Mouse (Mus musculus) embryonic facial prominence, embryonic 13.5 days (tissue): ENCODE measurements around the gene Arid1b. TPM values are rescaled to one million over a fixed set of nuclear protein-coding genes. Genes with fewer than 3 reads are reported as not detected.
"Not testable (repeated sequence)": the region's sequence is repeated elsewhere in the genome, so short reads cannot be mapped to it uniquely, and the experiment has no call there.

Experiments used
- ATAC-seq: fragments of 200-750 bp; cut with Nextera tagmentation; 2 replicates; pipeline ENCODE4 v1.8.0; 2017; ENCODE audit warnings: low read depth; ENCODE audit not compliant: insufficient number of reproducible peaks, insufficient read depth, low FRiP score, low TSS enrichment
- H3K27ac ChIP-seq: fragments of 300-500 bp; sonication (generic); 2 replicates; pipeline ENCODE4 v1.5.1; 2015; ENCODE audit warnings: moderate library complexity, mild to moderate bottlenecking, inconsistent platforms
- H3K27me3 ChIP-seq: fragments of 300-500 bp; sonication (generic); 2 replicates; pipeline ENCODE4 v1.6.1; 2015; ENCODE audit warnings: mild to moderate bottlenecking, inconsistent platforms
- H3K36me3 ChIP-seq: fragments of 300-500 bp; sonication (generic); 2 replicates; pipeline ENCODE4 v1.6.1; 2015; ENCODE audit warnings: mild to moderate bottlenecking, inconsistent platforms
- H3K4me1 ChIP-seq: fragments of 300-500 bp; sonication (generic); 2 replicates; pipeline ENCODE4 v1.6.1; 2015; ENCODE audit warnings: inconsistent platforms
- H3K4me2 ChIP-seq: fragments of 300-500 bp; sonication (generic); 2 replicates; pipeline ENCODE4 v1.6.1; 2015; ENCODE audit warnings: moderate library complexity, mild to moderate bottlenecking, inconsistent platforms
- H3K4me3 ChIP-seq: fragments of 300-500 bp; sonication (generic); 2 replicates; pipeline ENCODE4 v1.5.1; 2015; ENCODE audit warnings: mild to moderate bottlenecking, inconsistent platforms
- H3K9ac ChIP-seq: fragments of 300-500 bp; sonication (generic); 2 replicates; pipeline ENCODE4 v1.6.1; 2015; ENCODE audit warnings: mild to moderate bottlenecking, inconsistent platforms
- H3K9me3 ChIP-seq: fragments of 300-500 bp; sonication (generic); 2 replicates; pipeline ENCODE4 v1.6.1; 2016; ENCODE audit warnings: inconsistent platforms
- WGBS: fragments of 180-500 bp; shearing (Covaris S2); methylation state at CpG from one replicate; pipeline ENCODE4 v1.1.7; 2015; ENCODE audit warnings: mixed read lengths; 5-methylcytosine and 5-hydroxymethylcytosine counted together
- polyA plus RNA-seq: library from polyadenylated mRNA; unstranded; fragments of >200 nt; fragmentation: Nextera tagmentation; extraction: Ambion mirVana; gene quantifications from 2 replicates; pipeline ENCODE4 v1.2.1, GENCODE M21; 2015

Gene Arid1b
- polyA plus RNA-seq, 1 experiment from 2014 or later = 13.0 TPM

DNA sequence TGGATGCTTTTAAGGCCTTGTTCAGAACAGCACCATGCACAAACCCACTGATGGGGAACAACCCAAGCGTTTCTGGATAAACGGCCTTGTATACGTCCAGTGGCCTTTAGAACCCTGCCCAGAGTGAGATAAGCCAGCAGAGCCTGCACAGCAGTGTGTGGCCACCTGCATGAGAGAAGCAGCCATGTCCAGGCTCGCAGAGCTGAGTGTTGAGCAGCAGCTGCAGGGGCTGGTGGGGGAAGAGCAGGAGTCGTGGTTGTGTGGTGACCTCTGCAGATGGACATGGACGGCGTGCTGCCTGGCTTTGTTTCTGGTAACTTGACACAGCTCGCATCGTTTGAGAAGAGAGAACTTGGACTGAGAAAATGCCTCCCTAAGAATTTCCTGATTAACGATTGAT lies 97.8 kb downstream of the Arid1b start:
- H3K27ac ChIP-seq = no peak overlapping the region; the same call in 1 of the 2 replicates
- no peak overlapping the region for H3K9ac ChIP-seq
- H3K4me3 ChIP-seq = no peak overlapping the region
- H3K27me3 ChIP-seq = no peaks in the 10 kb centered on the region
- H3K36me3 ChIP-seq = peaks cover 11% of the 10 kb centered on the region; the same call in 1 of the 2 replicates
- no peaks in the 10 kb centered on the region for H3K9me3 ChIP-seq
- 64% methylated on average over 10 of the region's 10 CpGs for WGBS
- no peak for ATAC-seq
- peaks cover 44% of the 10 kb centered on the region for H3K4me1 ChIP-seq
- H3K4me2 ChIP-seq = no peak overlapping the region

- not testable (repeated sequence) for H3K27ac ChIP-seq
- peaks cover 47% of the 10 kb centered on the region for H3K4me1 ChIP-seq
These were observed 99.2 kb downstream of the Arid1b start for GRCm38 (mm10) chr17:5093343-5093742.

GRCm38 (mm10) chr17:5094636-5095035 lies 100.5 kb downstream of the Arid1b start:
- no peaks in the 10 kb centered on the region for H3K27me3 ChIP-seq
- H3K9me3 ChIP-seq = no peaks in the 10 kb centered on the region
- no peak overlapping the region for H3K9ac ChIP-seq
- H3K36me3 ChIP-seq = peaks cover 18% of the 10 kb centered on the region
- no peak for ATAC-seq
- no peak overlapping the region for H3K4me2 ChIP-seq
- 88% methylated on average over 5 of the region's 5 CpGs for WGBS
- H3K4me1 ChIP-seq = peaks cover 39% of the 10 kb centered on the region
- no peak overlapping the region for H3K4me3 ChIP-seq
- no peak overlapping the region for H3K27ac ChIP-seq

More at GRCm38 (mm10) chr17:5093343-5093742, 99.2 kb downstream of the Arid1b start:
- not testable (repeated sequence) for H3K27me3 ChIP-seq, H3K9me3 ChIP-seq, H3K4me2 ChIP-seq, ATAC-seq, H3K9ac ChIP-seq, H3K4me3 ChIP-seq
- WGBS = 73% methylated on average over 2 of the region's 2 CpGs
- H3K36me3 ChIP-seq = peaks cover 16% of the 10 kb centered on the region

DNA sequence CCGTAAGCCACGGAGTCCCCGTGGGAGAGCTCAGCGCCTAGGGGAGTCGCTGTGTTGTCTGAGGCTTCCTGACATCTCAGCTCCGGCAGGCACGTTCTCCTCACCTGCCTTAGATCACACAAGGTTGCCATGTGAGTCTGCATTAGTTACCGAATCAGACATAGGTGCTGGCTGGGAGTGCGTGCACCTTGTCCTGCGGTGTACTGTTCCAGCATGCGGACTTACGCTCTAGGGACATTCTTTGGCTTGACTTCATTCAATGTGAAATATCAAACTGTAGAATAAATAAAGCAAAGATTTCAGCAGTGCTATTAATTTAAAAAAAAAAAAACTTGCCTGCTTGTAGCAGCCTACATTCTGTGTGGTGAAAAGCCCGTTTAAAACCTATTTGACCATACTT lies 101.6 kb downstream of the Arid1b start:
- peaks cover 36% of the 10 kb centered on the region for H3K4me1 ChIP-seq
- ATAC-seq = no peak
- 76% methylated on average over 13 of the region's 13 CpGs for WGBS

GRCm38 (mm10) chr17:5097046-5097445 lies 102.9 kb downstream of the Arid1b start:
- H3K4me1 ChIP-seq = peaks cover 39% of the 10 kb centered on the region
- no peak for ATAC-seq

More for the DNA sequence above, 101.6 kb downstream of the Arid1b start:
- Histone ChIP-seq H3K4me3 (no peak overlapping the region), H3K4me2 (no peak overlapping the region), H3K36me3 (peaks cover 18% of the 10 kb centered on the region), H3K9ac (no peak overlapping the region), H3K27me3 (no peaks in the 10 kb centered on the region), H3K9me3 (no peaks in the 10 kb centered on the region), H3K27ac (no peak overlapping the region)

GRCm38 (mm10) chr17:5097545-5098475 lies 103.7 kb downstream of the Arid1b start:
- no peak overlapping the region for H3K4me2 ChIP-seq
- H3K9ac ChIP-seq = 0 out of 2 replicates have a peak overlapping the region, but pooled peaks have one; percentile 46
- H3K4me3 ChIP-seq = no peak overlapping the region
- H3K27me3 ChIP-seq = no peaks in the 10 kb centered on the region
- peaks cover 34% of the 10 kb centered on the region for H3K4me1 ChIP-seq
- no peak overlapping the region for H3K27ac ChIP-seq
- 65% methylated on average over 21 of the region's 21 CpGs for whole genome bisulfite sequencing
- no peak for ATAC-seq
- peaks cover 8% of the 10 kb centered on the region for H3K36me3 ChIP-seq
- no peaks in the 10 kb centered on the region for H3K9me3 ChIP-seq

More at GRCm38 (mm10) chr17:5097046-5097445, 102.9 kb downstream of the Arid1b start:
- Histone ChIP-seq H3K9me3 (no peaks in the 10 kb centered on the region), H3K36me3 (peaks cover 12% of the 10 kb centered on the region), H3K9ac (no peak overlapping the region), H3K27me3 (no peaks in the 10 kb centered on the region), H3K4me2 (no peak overlapping the region), H3K4me3 (no peak overlapping the region), H3K27ac (no peak overlapping the region)
- WGBS = 88% methylated on average over 4 of the region's 4 CpGs

- 67% methylated on average over 7 of the region's 7 CpGs for WGBS
These were observed 104.6 kb downstream of the Arid1b start for GRCm38 (mm10) chr17:5098727-5099126.

DNA sequence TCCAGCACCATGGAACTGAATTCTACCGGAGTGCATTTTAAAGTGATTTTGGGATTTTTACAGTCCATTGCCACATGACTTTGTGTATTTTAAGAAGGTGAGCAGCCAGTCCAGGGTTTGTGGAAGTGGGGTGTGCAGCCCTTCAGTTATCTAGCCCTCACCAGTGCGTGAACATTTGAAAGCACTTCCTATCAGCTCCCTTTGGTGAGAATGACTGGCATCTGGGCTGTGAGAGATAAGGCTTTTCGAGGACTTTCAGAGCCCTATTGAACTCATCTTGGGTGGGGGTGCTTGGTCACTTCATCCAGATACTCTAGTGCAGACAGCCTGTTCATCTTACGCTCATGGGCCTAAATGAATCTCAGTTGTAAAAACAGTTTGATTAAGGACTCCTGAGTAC lies 105.1 kb downstream of the Arid1b start:
- Histone ChIP-seq H3K4me2 (no peak overlapping the region), H3K27me3 (no peaks in the 10 kb centered on the region), H3K4me3 (no peak overlapping the region), H3K4me1 (peaks cover 35% of the 10 kb centered on the region), H3K9me3 (no peaks in the 10 kb centered on the region), H3K9ac (no peak overlapping the region), H3K27ac (no peak overlapping the region), H3K36me3 (peaks cover 8% of the 10 kb centered on the region)
- 61% methylated on average over 4 of the region's 4 CpGs for WGBS
- no peak for ATAC-seq

More at GRCm38 (mm10) chr17:5098727-5099126, 104.6 kb downstream of the Arid1b start:
- H3K36me3 ChIP-seq = peaks cover 8% of the 10 kb centered on the region
- no peak overlapping the region for H3K27ac ChIP-seq
- H3K4me2 ChIP-seq = no peak overlapping the region
- H3K4me1 ChIP-seq = peaks cover 31% of the 10 kb centered on the region
- no peak overlapping the region for H3K9ac ChIP-seq
- H3K27me3 ChIP-seq = no peaks in the 10 kb centered on the region
- ATAC-seq = no peak
- H3K4me3 ChIP-seq = no peak overlapping the region
- H3K9me3 ChIP-seq = no peaks in the 10 kb centered on the region

GRCm38 (mm10) chr17:5101157-5101556 lies 107.0 kb downstream of the Arid1b start:
- no peak overlapping the region for H3K9ac ChIP-seq
- no peaks in the 10 kb centered on the region for H3K9me3 ChIP-seq
- no peak for ATAC-seq
- peak overlapping the region; percentile 45 for H3K27ac ChIP-seq
- no peaks in the 10 kb centered on the region for H3K27me3 ChIP-seq
- no peak overlapping the region for H3K4me2 ChIP-seq
- peaks cover 45% of the 10 kb centered on the region for H3K4me1 ChIP-seq
- WGBS = 65% methylated on average over 8 of the region's 8 CpGs
- H3K36me3 ChIP-seq = peaks cover 8% of the 10 kb centered on the region
- H3K4me3 ChIP-seq = no peak overlapping the region

DNA sequence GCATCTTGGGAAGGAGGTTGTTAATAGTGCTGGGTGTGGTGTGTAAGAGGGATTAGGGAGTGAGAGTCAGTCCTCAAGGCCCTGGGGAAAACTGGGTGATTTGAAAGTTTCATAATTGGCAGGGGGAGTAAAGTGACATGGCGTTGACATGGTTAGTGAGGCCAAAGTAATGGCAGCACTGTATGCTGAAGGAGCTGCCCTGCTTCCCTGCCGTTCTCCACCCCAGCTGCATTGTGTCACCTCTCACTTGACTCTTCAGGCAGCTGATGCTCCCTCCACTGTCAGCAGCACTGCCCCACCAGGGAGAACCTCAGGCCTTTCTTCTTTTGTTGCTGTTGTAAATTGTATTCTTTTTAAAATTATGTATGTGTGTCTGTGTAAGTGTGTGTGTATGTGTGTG lies 107.8 kb downstream of the Arid1b start:
- H3K9ac ChIP-seq = 0 out of 2 replicates have a peak overlapping the region, but pooled peaks have one; percentile 32
- no peaks in the 10 kb centered on the region for H3K27me3 ChIP-seq
- H3K36me3 ChIP-seq = peaks cover 8% of the 10 kb centered on the region
- H3K4me3 ChIP-seq = no peak overlapping the region
- H3K9me3 ChIP-seq = no peaks in the 10 kb centered on the region
- H3K27ac ChIP-seq = no peak overlapping the region
- H3K4me1 ChIP-seq = peaks cover 52% of the 10 kb centered on the region
- WGBS = 51% methylated on average over 2 of the region's 2 CpGs
- H3K4me2 ChIP-seq = no peak overlapping the region
- ATAC-seq = no peak

GRCm38 (mm10) chr17:5105746-5106145 lies 111.6 kb downstream of the Arid1b start:
- WGBS = 75% methylated on average over 6 of the region's 6 CpGs

More at GRCm38 (mm10) chr17:5105746-5106145, 111.6 kb downstream of the Arid1b start:
- Histone ChIP-seq H3K9me3 (no peaks in the 10 kb centered on the region), H3K36me3 (no peaks in the 10 kb centered on the region), H3K27ac (no peak overlapping the region), H3K9ac (no peak overlapping the region), H3K4me1 (peaks cover 69% of the 10 kb centered on the region), H3K27me3 (no peaks in the 10 kb centered on the region), H3K4me3 (no peak overlapping the region), H3K4me2 (no peak overlapping the region)
- no peak for ATAC-seq
